Mouse (Mus musculus): ENCODE data around the gene Rundc3a.

Rundc3a gene

DNA sequence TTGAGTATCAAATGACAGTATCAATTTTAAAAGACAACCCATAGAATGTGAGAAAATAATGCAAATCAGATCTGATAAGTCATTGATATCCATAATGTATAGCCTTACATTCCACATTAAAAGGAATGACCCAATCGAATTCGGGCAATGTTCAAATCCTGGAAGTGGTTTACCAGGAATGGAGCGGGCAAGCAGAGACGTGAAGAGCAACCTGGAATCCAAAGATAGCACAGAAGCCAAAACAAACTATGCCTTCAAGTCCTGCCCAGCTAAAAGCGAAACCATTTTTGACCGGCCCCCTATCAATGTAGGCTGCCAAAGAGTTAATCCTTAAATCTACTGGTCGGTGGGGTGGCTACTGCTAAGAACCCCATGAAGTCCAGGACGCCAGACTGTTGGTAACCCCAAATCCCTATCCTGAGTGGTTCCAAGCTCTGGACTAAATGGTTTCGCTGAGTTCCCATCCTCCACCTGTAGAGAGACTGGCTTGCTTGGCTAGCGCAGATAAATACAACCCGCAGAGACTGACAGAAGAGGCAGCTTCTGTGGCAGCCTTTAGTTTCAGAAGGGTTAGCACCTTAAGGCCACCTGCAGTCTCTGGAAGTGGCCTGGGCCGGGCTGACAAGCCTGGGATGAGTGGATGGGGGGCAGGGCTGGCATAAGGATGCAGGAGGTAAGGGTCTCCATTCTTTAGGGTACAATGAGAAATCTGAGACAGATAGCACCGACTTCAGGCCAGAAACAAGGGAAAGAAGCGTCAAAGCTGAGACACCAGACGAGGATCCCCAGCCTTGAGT, 564 bp upstream of the Rundc3a start:
- no peak for DNase-seq (ENCODE audit: low spot score in 2 of 2)

DNA sequence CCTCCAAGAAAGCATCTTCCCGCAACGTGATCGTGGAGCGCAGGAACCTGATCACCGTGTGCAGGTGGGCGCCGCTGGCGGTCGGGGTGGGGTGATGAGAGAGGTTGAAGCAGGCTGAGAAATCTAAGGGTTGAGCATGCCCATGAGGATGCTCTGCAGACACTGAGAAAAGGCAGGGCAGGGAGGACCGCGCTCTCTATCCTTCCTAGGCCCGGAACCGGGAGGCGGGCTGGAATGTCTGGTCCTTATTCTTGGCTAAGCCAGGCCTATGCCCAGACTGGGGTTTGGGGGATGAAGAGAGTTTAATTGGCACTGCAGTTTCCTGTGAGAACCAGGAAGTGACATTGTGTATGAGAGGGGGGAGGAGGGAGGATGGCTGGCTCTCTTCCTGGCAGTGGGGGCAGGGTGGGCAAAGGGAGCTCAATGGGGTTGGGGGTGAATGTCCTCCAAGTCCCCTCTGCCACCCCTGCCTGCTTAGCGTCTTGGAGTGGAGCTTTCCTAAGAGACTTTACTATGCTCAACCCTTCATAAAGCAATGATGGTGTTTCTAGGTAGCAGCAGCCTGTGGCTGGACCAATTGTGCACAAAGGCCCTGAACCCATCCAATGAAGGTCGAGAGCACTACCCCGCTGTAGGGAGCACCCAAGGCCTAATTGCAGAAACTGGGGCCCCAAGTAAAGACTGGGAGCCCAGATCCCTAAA, 667 bp downstream of the Rundc3a start:
- DNase-seq (ENCODE audit: low spot score in 2 of 2), result peak; percentile 53 to 66

DNA sequence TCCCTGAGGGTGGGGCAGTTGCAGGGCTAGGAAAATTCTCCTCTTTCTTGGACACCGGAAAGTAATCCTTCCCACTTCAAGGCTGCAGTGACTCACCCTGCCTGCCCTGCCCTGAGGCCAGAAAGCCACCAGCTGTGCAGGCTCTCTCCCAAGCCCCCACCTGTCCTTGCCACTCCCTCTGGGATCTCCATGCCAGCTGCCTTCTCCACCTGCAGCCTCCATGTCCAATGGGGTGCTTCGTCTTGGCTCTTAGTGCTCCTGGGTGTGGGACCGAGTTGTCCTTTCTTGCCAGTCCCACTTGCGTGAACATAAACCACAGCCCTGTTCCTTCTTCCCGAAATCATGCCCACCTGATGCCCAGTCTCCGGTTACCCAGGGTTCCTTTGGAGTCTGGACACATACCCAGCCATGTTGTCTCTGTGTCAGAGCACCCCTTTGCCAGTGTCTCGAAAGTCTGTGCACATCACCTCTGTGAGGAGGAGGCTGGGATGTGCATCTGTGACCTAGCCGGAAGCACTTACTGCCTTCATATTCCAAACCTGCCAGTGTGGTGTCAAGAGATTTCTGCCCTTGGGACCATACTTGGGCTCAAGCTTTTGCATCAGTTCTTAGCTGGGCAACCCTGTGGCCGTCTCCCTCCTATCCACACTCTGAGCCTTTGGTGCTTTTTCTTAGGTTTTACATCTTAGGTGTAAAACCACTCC, 1.4 kb downstream of the Rundc3a start:
- DNase-seq (ENCODE audit: low spot score in 2 of 2), result no peak

DNA sequence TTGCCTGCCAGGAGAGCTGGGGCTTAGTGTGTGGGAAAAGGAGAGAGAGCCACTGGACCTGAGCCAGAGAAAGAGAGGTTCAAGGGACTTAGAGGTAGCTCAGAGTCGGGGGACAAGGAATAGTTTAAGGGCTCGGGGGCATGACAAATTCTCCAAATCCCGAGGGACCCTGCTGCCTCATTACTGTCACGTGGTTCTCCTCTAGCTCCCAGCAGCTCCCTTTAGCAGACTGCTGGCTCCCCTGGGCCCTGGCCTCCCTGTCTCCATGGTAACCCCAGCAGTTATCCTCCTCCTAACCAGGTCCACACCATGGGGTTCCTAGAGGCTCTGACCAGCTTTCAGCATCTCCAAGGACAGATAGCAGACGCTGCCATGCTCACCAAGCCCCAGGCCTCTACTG, 2.0 kb downstream of the Rundc3a start:
- no peak for DNase-seq (ENCODE audit: low spot score in 2 of 2)

DNA sequence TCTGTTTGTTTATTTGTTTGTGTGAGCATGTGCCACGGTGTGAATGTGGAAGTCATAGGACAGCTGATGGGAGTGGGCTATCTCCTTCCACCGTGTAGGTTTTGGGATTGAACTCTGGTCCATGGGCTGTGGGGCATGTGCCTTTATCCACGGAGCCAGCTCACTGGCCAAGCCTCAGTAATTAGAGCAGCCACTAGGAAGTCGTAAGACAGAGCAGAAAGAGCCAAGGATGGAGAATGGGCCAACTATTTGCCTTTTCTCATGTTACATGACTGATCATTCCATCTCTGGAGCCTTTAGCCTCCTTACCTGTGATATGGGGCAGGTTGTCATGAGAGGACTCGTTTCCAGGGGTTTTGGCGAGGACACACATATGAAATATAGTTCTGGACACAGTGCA, 3.1 kb downstream of the Rundc3a start:
- DNase-seq (ENCODE audit: low spot score in 2 of 2), result no peak

DNA sequence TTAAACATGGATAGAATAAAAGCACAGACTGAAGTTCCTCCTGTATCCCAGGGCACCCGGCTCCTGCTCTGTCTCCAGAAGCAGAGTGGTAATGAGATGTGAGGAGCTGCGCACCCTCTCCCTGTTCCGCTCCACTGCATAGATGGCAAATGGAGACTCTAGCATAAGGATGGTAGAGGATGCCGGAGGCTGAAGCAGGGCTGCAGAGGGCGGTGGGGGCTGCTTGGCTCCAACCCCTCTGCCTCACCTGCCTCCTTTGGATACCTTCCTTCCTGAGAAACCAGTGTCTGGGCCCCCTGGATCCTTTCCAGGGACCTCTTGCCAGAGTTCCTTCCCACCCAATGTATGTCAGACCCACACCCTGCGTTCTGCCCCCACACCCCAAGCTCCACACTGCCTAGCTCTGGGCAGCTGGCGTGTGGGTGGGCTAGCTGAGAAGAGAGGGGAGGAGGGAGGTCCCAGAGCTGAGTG, 3.5 kb downstream of the Rundc3a start:
- no peak for DNase-seq (ENCODE audit: low spot score in 2 of 2)

DNA sequence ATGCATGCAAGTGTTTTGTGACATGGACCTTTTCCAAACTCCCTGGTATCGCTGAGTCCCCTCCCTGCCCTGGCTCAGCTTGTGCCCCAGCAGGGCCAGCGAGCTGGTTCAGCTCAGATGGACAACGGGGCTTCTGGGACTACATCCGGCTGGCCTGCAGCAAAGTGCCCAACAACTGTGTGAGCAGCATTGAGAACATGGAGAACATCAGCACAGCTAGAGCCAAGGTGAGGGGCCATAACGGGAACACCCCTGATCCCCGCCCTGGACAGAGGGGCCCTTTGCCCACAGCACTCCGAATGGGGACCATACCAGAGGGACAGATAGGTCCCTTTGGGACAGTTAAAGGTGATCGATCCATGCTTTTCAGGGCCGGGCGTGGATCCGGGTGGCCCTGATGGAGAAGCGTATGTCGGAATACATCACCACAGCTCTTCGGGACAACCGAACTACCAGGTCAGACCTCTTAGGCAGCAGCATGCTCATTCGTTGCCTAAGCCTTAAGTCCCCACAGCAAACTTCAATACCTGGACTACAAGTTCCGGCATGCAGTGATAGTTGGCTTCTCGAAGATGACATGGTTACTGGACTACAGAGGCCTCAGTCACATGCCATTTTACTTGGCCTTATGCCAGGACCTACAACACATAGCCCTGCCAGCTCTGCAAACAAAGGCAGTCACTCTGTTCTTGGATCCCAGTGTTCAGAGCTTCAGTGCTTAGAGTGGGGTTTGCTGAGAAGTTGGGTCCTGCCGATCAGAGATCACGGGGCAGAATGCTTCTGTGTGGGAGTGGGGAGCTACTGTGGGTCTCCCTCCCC, 5.0 kb downstream of the Rundc3a start:
- no peak for DNase-seq (ENCODE audit: low spot score in 2 of 2)

DNA sequence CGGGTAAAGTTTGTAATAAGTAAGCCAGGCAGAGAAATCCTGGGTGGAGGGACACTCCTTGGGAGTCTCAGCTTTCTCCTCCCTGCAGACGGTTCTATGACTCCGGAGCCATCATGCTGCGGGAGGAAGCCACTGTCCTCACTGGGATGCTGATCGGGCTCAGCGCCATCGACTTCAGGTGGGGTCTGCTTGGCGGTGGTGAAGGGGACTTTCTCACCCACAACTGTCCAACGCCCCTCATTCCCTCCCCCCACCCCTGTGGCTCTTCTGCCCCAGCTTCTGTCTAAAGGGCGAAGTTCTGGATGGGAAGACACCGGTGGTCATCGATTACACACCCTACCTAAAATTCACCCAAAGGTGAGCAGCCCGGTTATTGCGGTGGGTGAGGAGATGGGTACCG, 5.9 kb downstream of the Rundc3a start:
- no peak for DNase-seq (ENCODE audit: low spot score in 2 of 2)

DNA sequence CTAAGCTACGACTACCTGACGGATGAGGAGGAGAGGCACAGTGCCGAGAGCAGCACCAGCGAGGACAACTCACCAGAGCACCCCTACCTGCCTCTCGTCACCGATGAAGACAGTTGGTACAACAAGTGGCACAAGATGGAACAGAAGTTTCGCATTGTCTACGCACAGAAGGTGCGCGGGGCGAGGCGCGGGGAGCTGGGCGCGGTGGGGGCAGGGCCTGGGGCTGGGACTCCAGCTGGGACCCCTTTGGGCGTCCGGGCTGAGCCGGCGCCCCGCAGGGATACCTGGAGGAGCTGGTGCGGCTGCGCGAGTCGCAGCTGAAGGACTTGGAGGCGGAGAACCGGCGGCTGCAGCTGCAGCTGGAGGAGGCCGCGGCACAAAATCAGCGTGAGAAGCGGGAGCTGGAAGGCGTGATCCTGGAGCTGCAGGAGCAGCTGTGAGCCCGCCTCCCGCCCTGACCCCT, 6.4 kb downstream of the Rundc3a start:
- peak in 1 of 2 experiments; percentile 30 for DNase-seq (ENCODE audit: low spot score in 2 of 2)

DNA sequence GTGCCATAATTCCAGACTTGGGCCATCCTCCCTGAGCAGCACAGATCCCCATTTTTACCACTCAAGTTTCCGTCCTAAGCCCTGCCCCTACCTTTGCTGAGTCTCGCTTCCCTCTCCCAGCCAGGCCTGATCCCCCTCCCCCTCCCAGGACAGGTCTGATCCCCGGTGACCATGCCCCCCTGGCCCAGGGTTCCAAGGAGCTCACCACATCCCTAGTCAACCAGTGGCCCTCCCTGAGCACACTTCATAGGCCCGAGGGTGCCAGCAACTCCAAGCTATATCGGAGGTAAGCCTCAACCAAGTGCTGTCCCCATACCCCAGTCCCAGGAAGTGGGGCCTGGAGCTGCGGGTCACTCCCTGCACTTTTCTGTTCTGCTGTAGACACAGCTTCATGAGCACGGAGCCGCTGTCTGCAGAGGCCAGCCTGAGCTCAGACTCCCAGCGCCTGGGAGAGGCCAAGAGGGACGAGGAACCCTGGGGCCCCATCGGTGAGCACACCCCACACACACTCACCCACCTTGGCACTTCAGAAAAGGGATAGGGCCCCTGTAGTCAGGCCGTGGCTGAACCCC, 7.4 kb downstream of the Rundc3a start:
- no peak for DNase-seq (ENCODE audit: low spot score in 2 of 2)

DNA sequence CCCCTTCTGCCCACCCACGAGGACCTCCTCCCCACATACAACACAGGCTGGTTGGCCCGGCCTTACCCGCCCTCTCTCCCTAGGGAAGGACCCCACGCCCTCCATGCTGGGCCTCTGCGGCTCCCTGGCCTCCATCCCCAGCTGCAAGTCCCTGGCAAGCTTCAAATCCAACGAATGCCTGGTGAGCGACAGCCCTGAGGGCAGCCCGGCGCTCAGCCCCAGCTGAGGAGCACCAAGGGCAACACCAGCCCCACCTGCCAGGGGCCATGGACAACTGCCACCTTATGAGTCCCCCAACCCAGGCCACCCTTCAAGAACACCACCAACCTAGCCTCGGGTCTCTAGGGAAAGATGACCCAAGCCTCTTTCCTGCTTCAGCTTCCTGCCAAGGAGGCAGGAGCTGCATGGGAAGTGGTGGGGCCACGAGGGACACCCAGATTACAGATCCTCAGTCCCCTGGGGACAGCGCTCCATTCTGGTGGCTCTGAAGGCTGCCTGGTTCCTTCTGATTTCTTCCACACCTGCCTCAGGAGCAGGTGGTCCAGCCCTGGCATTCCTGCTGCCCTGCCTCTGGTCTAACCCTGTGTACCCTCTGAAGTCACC, 8.8 kb downstream of the Rundc3a start:
- no peak for DNase-seq (ENCODE audit: low spot score in 2 of 2)

DNA sequence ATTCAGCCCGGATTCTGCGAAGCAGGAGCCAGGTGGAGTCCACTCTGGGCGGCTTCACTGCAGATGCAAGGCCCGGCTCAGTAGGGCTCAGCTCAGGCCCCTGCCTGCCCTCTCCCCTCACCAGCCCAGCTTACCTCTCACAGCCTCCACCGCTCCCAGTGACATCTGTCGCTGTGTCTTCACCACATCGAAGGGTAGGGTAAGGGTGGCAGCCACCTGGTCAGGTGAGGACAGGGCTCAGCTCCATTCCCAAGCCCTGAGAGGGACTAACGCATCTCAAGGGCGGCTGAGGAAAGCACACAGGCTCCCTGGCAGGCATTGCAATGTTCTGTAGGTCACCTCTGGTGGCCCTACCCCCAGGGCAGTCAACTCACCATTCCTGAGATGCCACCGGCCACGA, 10.5 kb downstream of the Rundc3a start:
- no peak for DNase-seq (ENCODE audit: low spot score in 2 of 2)

DNA sequence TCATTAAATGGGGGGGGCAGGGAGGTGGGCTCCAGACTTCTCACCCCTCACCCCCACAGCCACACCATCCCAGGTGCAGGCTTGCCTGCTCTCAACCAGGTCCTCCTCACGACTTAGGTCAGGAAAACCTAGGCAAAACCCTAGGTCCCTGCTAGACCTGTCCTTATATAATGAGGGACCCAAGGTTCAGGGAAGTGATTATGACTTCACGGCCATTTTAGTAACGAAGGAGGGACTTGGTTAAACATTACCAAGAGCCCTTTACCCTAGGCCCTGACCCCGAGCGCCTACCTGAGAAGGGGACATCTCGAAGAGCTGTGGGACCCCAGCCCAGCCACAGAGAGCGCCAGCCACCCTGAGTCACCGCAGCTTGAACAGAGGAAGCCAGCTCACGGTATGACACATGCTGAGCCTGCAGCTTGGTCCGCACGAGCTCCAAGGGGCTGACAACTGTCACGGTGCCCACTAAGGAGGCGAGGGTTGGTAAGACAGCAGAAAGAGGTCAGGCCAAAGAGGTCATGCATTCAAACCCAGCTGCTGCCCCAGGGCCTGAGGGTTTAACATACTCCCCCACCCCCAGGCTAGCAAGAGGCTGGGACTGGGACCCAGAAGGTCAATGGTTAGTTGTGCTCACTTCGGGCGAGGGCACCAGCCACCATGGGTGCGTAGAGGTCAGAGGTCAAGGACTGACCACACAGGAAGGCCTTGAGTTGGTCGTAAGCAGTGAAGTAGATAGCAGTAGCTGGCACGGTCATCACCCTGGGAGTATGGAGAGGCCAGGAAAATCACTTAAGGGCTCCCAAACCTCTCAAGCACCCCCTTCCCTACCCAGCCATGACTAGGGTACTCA, 11.2 kb downstream of the Rundc3a start:
- no peak for DNase-seq (ENCODE audit: low spot score in 2 of 2)

DNA sequence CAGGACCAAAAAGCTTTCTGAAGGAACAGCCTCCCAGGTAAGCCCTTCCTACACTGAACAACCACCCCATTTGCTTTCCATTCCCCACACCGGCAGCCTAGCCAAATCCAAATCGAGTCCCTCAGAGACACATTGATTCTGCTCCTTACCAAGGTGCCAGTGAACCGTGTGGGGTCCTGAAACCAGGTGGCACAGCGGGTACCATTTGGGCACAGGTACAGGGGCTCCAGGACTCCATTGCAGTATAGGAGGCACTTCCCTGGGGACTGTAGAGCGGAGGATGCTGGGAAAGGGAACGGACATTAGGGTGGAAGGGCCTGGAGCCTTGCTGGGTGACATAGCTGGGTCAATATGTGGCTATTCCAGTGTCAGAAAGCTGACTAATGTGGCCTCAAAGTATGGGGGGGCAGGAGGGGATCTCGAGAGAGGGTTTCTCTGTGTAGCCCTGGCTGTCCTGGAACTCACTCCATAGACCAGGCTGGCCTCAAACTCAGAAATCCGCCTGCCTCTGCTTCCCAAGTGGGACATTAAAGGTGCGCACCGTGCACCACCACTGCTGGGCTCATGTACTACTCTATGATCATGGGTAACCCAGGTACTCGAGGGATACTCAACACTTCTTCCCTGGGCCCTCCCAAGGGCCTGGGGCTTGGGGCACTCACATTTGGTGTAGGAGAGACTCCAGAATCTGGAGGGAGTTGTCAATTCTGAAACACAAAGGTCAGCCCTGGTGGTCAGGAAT, 12.5 kb downstream of the Rundc3a start:
- no peak for DNase-seq (ENCODE audit: low spot score in 2 of 2)

DNA sequence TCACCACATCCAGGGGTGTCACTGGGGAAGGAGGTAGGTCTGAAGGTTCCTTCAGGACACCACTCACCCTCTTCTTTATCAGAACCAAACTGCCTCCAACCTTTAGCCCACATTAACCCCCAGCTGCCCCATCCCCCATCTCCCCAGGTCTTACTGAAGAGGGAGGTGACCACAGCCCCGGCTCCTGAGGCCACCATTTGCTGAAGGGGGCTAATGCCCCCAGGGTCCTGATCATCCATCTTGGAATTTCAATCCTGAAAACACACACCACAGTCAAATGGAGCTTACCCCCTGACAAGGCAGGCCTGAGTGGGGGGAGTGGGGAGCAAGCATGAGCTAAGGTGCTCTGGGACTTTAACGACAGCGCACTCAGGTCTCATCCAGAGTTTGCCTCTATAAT, 13.2 kb downstream of the Rundc3a start:
- no peak for DNase-seq (ENCODE audit: low spot score in 2 of 2)

DNA sequence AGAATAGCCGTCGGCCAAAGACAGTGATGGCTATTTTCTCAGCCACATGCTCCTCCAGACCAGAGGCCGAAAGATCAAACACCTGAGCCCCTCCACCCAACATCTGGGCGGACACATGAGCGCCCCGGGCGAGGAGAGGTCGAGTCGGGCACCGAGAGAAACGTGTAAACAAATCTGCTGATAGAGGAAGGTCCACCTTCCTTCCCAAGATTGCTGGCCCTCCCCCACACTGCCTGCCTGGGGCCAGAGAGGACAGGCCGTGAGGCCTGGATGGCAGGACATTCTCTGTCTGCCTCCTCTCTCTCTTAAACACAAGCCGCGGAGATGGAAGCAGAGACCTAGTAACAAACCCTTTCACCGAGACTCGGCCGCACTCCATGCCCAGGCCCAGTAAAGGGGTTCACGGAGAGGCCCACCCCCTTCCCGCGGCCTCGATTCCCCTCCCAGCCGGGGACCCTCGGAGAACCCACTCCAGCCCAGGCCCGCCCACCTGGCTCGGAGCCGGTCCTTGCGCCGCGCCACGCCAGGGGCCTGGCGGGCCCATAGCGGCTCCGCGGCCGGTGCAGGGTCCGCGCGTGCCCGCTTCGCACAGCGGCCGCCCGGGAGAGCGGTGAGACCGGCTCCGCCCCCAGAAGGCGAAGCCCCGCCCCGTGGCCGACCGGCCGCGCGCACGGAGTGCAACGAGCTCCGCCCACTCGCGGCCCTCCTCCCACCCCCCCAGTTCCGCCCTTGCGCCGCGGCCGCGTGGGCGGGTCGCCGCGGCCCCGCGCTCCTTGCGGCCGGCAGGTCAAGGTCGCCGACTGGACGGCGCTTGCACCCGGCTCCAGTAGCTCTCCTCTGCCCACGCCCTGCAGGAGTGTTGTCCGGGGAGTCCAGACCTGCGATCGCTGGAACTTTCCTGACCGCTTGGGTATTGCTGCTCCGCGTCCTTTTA, 14.0 kb downstream of the Rundc3a start:
- peak; percentile 83 to 89 for DNase-seq (ENCODE audit: low spot score in 2 of 2)

DNA sequence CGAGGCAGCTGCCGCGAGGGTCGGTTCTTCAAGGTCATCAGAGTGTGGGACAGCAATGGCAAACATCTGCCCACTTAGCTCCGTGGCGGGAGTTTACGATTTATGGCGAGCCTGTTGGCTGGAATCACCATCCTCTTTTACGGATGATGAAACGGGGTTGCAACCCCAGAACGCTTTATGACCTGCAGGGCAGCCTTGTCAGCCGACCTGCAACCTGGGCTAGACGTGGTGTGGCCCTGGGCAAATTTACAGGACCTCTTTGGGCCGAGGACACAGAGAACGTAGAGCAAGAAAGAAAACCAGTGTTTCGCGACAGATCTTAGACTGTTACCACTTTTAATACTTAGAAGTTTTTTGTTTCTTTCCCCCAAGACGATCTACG, 14.6 kb downstream of the Rundc3a start, which contains the start of gene Slc25a39:
TSS of gene Slc25a39 (minus strand) at position 113 of the 382 bp plus-strand sequence.
- DNase-seq (ENCODE audit: low spot score in 2 of 2), result no peak

DNA sequence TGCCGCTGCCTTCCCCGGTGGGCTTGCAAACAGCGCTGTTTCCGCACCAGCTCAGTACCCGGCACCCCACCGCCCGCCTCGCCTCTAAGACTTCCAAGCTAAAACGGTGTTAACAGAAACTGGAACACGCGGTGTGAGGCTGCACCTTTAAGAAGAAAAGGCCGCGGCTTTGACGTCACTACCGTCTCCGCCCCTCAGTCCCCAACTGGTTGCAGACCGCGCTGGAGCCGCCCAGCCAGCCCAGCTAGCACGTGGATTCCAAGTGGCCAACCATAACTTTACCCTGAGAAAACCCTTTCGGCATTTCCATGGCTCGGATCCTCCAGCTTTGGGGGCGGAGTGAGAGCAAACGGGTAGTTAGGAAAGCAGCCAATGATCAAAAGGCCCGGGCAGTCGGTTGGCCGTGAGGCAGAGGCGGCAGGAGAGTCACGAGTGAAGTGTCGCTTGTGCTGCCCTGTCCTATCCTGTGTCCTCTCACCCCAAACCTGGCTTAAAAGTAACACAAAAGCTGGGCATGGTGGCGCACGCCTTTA, 15.2 kb downstream of the Rundc3a start:
- DNase-seq (ENCODE audit: low spot score in 2 of 2), result peak; percentile 95 to 96
